7 mouse cellular contexts compared by ENCODE assay signal in the genomic region with DNA sequence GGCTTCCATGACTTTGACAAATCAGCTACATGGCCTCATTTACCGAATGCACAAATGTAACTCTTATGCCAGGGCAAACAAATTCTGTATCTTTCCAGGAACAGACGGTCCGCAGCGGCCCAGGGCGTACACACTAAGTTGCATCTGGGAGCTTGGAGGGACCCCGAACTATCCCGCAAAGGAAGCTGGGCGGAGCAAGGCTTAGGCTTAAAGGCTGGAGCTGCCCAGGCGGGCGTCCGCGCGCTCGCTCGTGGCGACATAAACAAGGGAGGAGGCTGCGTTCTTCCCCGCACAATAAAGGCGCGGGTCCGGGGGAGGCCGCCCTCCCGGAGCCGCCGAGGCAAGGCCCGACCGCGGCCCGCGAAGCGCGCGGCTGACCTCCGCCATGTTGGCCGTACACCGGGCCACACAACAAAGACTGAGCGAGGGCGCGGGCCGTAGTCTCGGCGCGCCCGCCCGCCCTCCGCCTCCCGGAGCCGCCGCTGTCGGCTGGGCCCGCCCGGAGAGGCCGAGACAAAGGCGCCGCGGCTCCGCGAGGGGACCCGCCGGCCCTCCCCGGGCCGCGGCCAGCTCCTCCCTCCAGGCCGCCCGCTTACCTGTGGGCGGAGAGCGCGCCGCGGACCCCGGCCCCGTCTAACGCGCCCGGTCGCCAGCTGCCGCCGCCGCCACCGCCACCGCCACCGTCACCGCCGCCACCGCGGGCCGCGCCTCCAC. TPM values are rescaled to one million over a fixed set of nuclear protein-coding genes. Genes with fewer than 3 reads are reported as not detected.
DNase-seq lines count a peak whose midpoint lies in the region; ATAC-seq and TF ChIP-seq lines count a peak whose summit lies in the region.

A gene (plus strand): TSS at position 479 of the 714 bp plus-strand sequence.
A gene (minus strand): TSS at position 714 of the 714 bp plus-strand sequence.

- TF ChIP-seq CTCF in intestine, postnatal 0 days (IDR thresholded peaks at IDR 0.05; ENCODE audit: low read depth), result no peak
- TF ChIP-seq CTCF in small intestine, adult 2 months (IDR thresholded peaks at IDR 0.05; ENCODE audit: extremely low read depth, insufficient read length, insufficient replicate concordance, low read depth, low read length), result no peak

- H3K9me3 ChIP-seq in intestine, postnatal 0 days (ENCODE audit: control insufficient read depth), result no peaks in the 10 kb centered on the region
- H3K9me3 ChIP-seq in limb, embryonic 12.5 days, result no peaks in the 10 kb centered on the region
- H3K9me3 ChIP-seq in midbrain, embryonic 13.5 days, result no peaks in the 10 kb centered on the region

- peak within 1 kb of the TSS; percentile 92 for H3K4me3 ChIP-seq in intestine, postnatal 0 days (ENCODE audit: low read depth, low read length)
- H3K4me3 ChIP-seq in limb, embryonic 12.5 days (replicated peaks), result peak within 1 kb of the TSS; percentile 90
- H3K4me3 ChIP-seq in midbrain, embryonic 13.5 days (replicated peaks), result peak within 1 kb of the TSS; percentile 80
- peak within 1 kb of the TSS; percentile 99 for H3K4me3 ChIP-seq in small intestine, adult 2 months (ENCODE audit: low read depth, low read length)

- TF ChIP-seq POLR2A in small intestine, adult 2 months (IDR thresholded peaks at IDR 0.05; ENCODE audit: low read depth, low read length), result no peak

- ATAC-seq in intestine, postnatal 0 days, result peak; percentile 84
- peak; percentile 86 for ATAC-seq in limb, embryonic 12.5 days (ENCODE audit: insufficient number of reproducible peaks, insufficient read depth, low FRiP score, low TSS enrichment, low read depth)
- ATAC-seq in midbrain, embryonic 13.5 days, result peak; percentile 86

- peak within 1 kb of the TSS; percentile 99 for H3K27ac ChIP-seq in intestine, postnatal 0 days (ENCODE audit: low read depth, low read length)
- H3K27ac ChIP-seq in limb, embryonic 12.5 days, result peak within 1 kb of the TSS; percentile 98
- H3K27ac ChIP-seq in midbrain, embryonic 13.5 days, result peak within 1 kb of the TSS; percentile 98
- H3K27ac ChIP-seq in small intestine, adult 2 months (ENCODE audit: insufficient read depth, low read depth, low read length), result peak within 1 kb of the TSS; percentile 89

- DNase-seq in adrenal gland, postnatal 14 days, result peak; percentile 78
- DNase-seq in embryo, embryonic 9.5 days (ENCODE audit: extremely low spot score), result peak; percentile 82
- peak; percentile 97 for DNase-seq in heart, adult 11 months

- H3K36me3 ChIP-seq in intestine, postnatal 0 days (ENCODE audit: control insufficient read depth, insufficient read depth), result no peaks in the 10 kb centered on the region
- H3K36me3 ChIP-seq in limb, embryonic 12.5 days, result no peaks in the 10 kb centered on the region
- no peaks in the 10 kb centered on the region for H3K36me3 ChIP-seq in midbrain, embryonic 13.5 days
- no peaks in the 10 kb centered on the region for H3K36me3 ChIP-seq in small intestine, adult 2 months (ENCODE audit: control insufficient read depth, insufficient read depth, low read length)

- H3K9ac ChIP-seq in intestine, postnatal 0 days (ENCODE audit: low read depth, low read length), result peak within 1 kb of the TSS; percentile 99
- peak within 1 kb of the TSS; percentile 99 for H3K9ac ChIP-seq in limb, embryonic 12.5 days (replicated peaks)
- peak within 1 kb of the TSS; percentile 97 for H3K9ac ChIP-seq in midbrain, embryonic 13.5 days (replicated peaks)

- WGBS in intestine, postnatal 0 days, result under 1% methylated on average over 82 of the region's 88 CpGs
- WGBS in limb, embryonic 12.5 days, result under 1% methylated on average over 68 of the region's 88 CpGs
- WGBS in midbrain, embryonic 13.5 days, result under 1% methylated on average over 67 of the region's 88 CpGs
- under 1% methylated on average over 71 of the region's 88 CpGs for WGBS in small intestine, adult 2 months

- peak within 1 kb of the TSS; percentile 88 for H3K4me2 ChIP-seq in intestine, postnatal 0 days (replicated peaks; ENCODE audit: low read depth)
- peak within 1 kb of the TSS; percentile 78 for H3K4me2 ChIP-seq in limb, embryonic 12.5 days
- peak within 1 kb of the TSS; percentile 79 for H3K4me2 ChIP-seq in midbrain, embryonic 13.5 days (replicated peaks)

- H3K27me3 ChIP-seq in intestine, postnatal 0 days (replicated peaks; ENCODE audit: control insufficient read depth, insufficient read depth, low read length), result no peaks in the 10 kb centered on the region
- no peaks in the 10 kb centered on the region for H3K27me3 ChIP-seq in limb, embryonic 12.5 days
- no peaks in the 10 kb centered on the region for H3K27me3 ChIP-seq in midbrain, embryonic 13.5 days
- no peaks in the 10 kb centered on the region for H3K27me3 ChIP-seq in small intestine, adult 2 months (ENCODE audit: control insufficient read depth, insufficient read depth, low read length)

- H3K4me1 ChIP-seq in intestine, postnatal 0 days (replicated peaks; ENCODE audit: control insufficient read depth, insufficient read depth, low read length), result peaks cover 10% of the 10 kb centered on the region; the same call in 1 of the 2 replicates
- peaks cover 25% of the 10 kb centered on the region for H3K4me1 ChIP-seq in limb, embryonic 12.5 days (replicated peaks)
- peaks cover 41% of the 10 kb centered on the region for H3K4me1 ChIP-seq in midbrain, embryonic 13.5 days (replicated peaks)
- H3K4me1 ChIP-seq in small intestine, adult 2 months (ENCODE audit: control insufficient read depth, insufficient read depth, insufficient read length, low read length), result peaks cover 13% of the 10 kb centered on the region

RNA-seq across cellular contexts. Expression of the first gene that starts in this region (rescaled TPM):
- 2.7 and 4.4 TPM in 2 replicates for total RNA-seq in adrenal gland, postnatal 14 days (2021)
- 3.5 and 4.3 TPM in 2 replicates for polyA plus RNA-seq in intestine, postnatal 0 days (2015; fragmentation: Nextera tagmentation; extraction: Ambion mirVana)
- 8.7 and 9.3 TPM in 2 replicates for polyA plus RNA-seq in limb, embryonic 12.5 days (2016; fragmentation: Nextera tagmentation; extraction: Ambion mirVana)
- 5.9 and 8.5 TPM in 2 replicates for polyA plus RNA-seq in midbrain, embryonic 13.5 days (2015; fragmentation: Nextera tagmentation; extraction: Ambion mirVana)
- polyA plus RNA-seq in small intestine, adult 2 months (2012; rRNA removed), result 2.2 and 6.3 TPM in 2 replicates

RNA-seq across cellular contexts. Expression of the second gene that starts in this region (rescaled TPM):
- 19.4 and 20.2 TPM in 2 replicates for total RNA-seq in adrenal gland, postnatal 14 days (2021)
- 26.3 and 26.5 TPM in 2 replicates for polyA plus RNA-seq in intestine, postnatal 0 days (2015; fragmentation: Nextera tagmentation; extraction: Ambion mirVana)
- 72.9 and 74.3 TPM in 2 replicates for polyA plus RNA-seq in limb, embryonic 12.5 days (2016; fragmentation: Nextera tagmentation; extraction: Ambion mirVana)
- 90.1 and 91.0 TPM in 2 replicates for polyA plus RNA-seq in midbrain, embryonic 13.5 days (2015; fragmentation: Nextera tagmentation; extraction: Ambion mirVana)
- polyA plus RNA-seq in small intestine, adult 2 months (2012; rRNA removed), result 6.8 and 14.7 TPM in 2 replicates

Comparison
In these comparisons a context has a peak if more than half of its experiments do, and no peak if none do; other contexts are left out.
1. Peak in every context shown above with its lines: DNase-seq, ATAC-seq, H3K4me3 ChIP-seq and H3K27ac ChIP-seq.